Mouse (Mus musculus): ENCODE measurements around the gene Ift46.

GRCm38 (mm10) chr9:44792842-44793241, 25.1 kb downstream of the Ift46 start:
- TF ChIP-seq POLR2A (IDR thresholded peaks at IDR 0.05; ENCODE audit: insufficient read length, low read depth): no peak
- TF ChIP-seq MYOD1 (IDR thresholded peaks at IDR 0.05; ENCODE audit: control insufficient read depth in 1 of 3, insufficient read length in 2 of 3, low read depth in 2 of 3): no peak
- TF ChIP-seq USF1 (IDR thresholded peaks at IDR 0.05; ENCODE audit: low read depth): no peak
- no peak for TF ChIP-seq MAX (IDR thresholded peaks at IDR 0.05; ENCODE audit: low read depth)
